Comparison of ENCODE assay signal across 36 mouse cellular contexts in the genomic region with DNA sequence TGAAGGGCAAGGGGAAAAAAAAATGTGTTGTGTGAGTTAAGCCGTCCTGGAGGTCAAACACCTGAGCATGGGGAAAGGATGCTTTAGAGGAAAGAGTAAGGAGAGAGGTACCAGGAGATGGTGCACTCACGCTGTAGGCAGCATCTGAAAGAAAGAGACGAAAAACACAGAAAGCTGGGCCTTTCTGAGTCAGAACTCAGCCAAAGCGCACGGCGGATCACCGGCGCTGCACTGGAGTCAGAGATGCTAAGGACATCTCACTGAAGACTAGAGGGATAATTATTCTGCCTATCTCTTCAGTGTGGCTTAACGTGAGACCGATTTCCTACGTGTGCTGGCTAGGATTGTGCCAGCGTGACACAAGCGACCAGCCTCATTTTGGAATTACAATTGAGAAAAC. TPM values are rescaled to one million over a fixed set of nuclear protein-coding genes. Genes with fewer than 3 reads are reported as not detected.
"Had no signal": no experiment of that assay in that cellular context is flagged by ENCODE, and none has a peak within 500 bp of the region (broad histone marks: within the 10 kb centered on the region; RNA-seq: fewer than 3 reads in every experiment).

No protein-coding gene starts in this region.

- H3K9me3 ChIP-seq: heart, embryonic 12.5 days; hindbrain, embryonic 10.5 days; hindbrain, embryonic 12.5 days; intestine, embryonic 15.5 days; limb, embryonic 10.5 days; limb, embryonic 12.5 days; liver, embryonic 13.5 days; liver, embryonic 15.5 days had no signal

- H3K27ac ChIP-seq: hindbrain, embryonic 10.5 days; hindbrain, embryonic 12.5 days; hindbrain, embryonic 14.5 days; intestine, embryonic 15.5 days; layer of hippocampus, adult 2 months; left cerebral cortex, adult 2 months; limb, embryonic 10.5 days; limb, embryonic 12.5 days; liver, embryonic 13.5 days; liver, embryonic 15.5 days had no signal

- DNase-seq: gastrocnemius, adult 2 months; gastrocnemius, postnatal 10 days; gastrocnemius, postnatal 25 days; heart, postnatal 14 days; heart, postnatal 36 days; kidney, adult 18-20 months; kidney, adult 8-10 months; kidney, postnatal 10 days; kidney, postnatal 4 days; liver; liver, embryonic 13.5 days had no signal

- H3K27me3 ChIP-seq: heart, embryonic 12.5 days; intestine, embryonic 15.5 days had no signal

- ATAC-seq: hindbrain, embryonic 16.5 days; inflammation-experienced regulatory T-cells, adult 6 months; intestine, embryonic 15.5 days; intestine, postnatal 0 days had no signal

- H3K9ac ChIP-seq: heart, embryonic 12.5 days; hindbrain, embryonic 12.5 days; hindbrain, embryonic 14.5 days; intestine, embryonic 15.5 days; limb, embryonic 12.5 days; liver, embryonic 13.5 days; liver, embryonic 15.5 days had no signal

- H3K4me2 ChIP-seq: heart, embryonic 12.5 days; hindbrain, embryonic 12.5 days; hindbrain, embryonic 14.5 days; intestine, embryonic 15.5 days; limb, embryonic 12.5 days; liver, embryonic 11.5 days; liver, embryonic 13.5 days; liver, embryonic 15.5 days had no signal

- H3K36me3 ChIP-seq: hindbrain, embryonic 10.5 days; hindbrain, embryonic 12.5 days; intestine, embryonic 15.5 days; limb, embryonic 10.5 days; limb, embryonic 12.5 days; liver, embryonic 13.5 days; liver, embryonic 15.5 days had no signal

- H3K4me3 ChIP-seq: gastrocnemius, adult 2 months; heart, embryonic 12.5 days; hindbrain, embryonic 10.5 days; hindbrain, embryonic 12.5 days; intestine, embryonic 15.5 days; layer of hippocampus, adult 2 months; left cerebral cortex, adult 2 months; limb, embryonic 10.5 days; limb, embryonic 12.5 days; liver, embryonic 13.5 days; liver, embryonic 15.5 days had no signal

RNA-seq across cellular contexts. Expression of gene Hspb7, which starts 7.3 kb away (rescaled TPM):
- total RNA-seq: granulocyte monocyte progenitor cell, adult 5-6 weeks; layer of hippocampus, postnatal 25 days had no signal
- polyA plus RNA-seq: hindbrain, embryonic 10.5 days; hindbrain, embryonic 12.5 days; inflammation-experienced regulatory T-cells, adult 6 months; kidney, embryonic 14.5 days; limb, embryonic 12.5 days had no signal

RNA-seq across cellular contexts. Expression of gene Srarp, which starts 8.0 kb away (rescaled TPM):
- total RNA-seq: gastrocnemius, postnatal 10 days; gastrocnemius, postnatal 4 days; granulocyte monocyte progenitor cell, adult 5-6 weeks had no signal
- polyA plus RNA-seq: heart, embryonic 12.5 days; heart, embryonic 16.5 days; hindbrain, embryonic 10.5 days; hindbrain, embryonic 12.5 days; inflammation-experienced regulatory T-cells, adult 6 months; intestine, embryonic 15.5 days; intestine, postnatal 0 days; kidney, embryonic 14.5 days; kidney, embryonic 16.5 days; limb, embryonic 10.5 days; limb, embryonic 12.5 days; limb, embryonic 14.5 days; liver, embryonic 11.5 days; liver, embryonic 13.5 days; liver, embryonic 15.5 days had no signal

RNA-seq across cellular contexts. Expression of gene Clcnkb, which starts 12.1 kb away (rescaled TPM):
- total RNA-seq: gastrocnemius, postnatal 25 days; granulocyte monocyte progenitor cell, adult 5-6 weeks; layer of hippocampus, adult 2 months; layer of hippocampus, postnatal 10 days; layer of hippocampus, postnatal 25 days; left cerebral cortex, adult 2 months; left cerebral cortex, postnatal 14 days had no signal
- polyA plus RNA-seq: hindbrain, embryonic 10.5 days; hindbrain, embryonic 12.5 days; hindbrain, embryonic 14.5 days; hindbrain, embryonic 16.5 days; inflammation-experienced regulatory T-cells, adult 6 months; intestine, embryonic 15.5 days; intestine, postnatal 0 days; limb, embryonic 10.5 days; limb, embryonic 12.5 days; liver, embryonic 11.5 days; liver, embryonic 13.5 days; liver, embryonic 15.5 days had no signal

RNA-seq across cellular contexts. Expression of gene Clcnka, which starts 29.4 kb away (rescaled TPM):
- total RNA-seq: gastrocnemius, adult 2 months; granulocyte monocyte progenitor cell, adult 5-6 weeks; heart, adult 18-20 months; heart, postnatal 14 days; heart, postnatal 36 days; layer of hippocampus, adult 2 months; layer of hippocampus, postnatal 10 days; left cerebral cortex, postnatal 14 days; left cerebral cortex, postnatal 36 days had no signal
- polyA plus RNA-seq: inflammation-experienced regulatory T-cells, adult 6 months; intestine, postnatal 0 days; liver, embryonic 13.5 days; liver, embryonic 15.5 days had no signal
